Mouse (Mus musculus): ENCODE measurements at regions not wholly inside any gene's neighbourhood (a gene's known extent, or its start where the extent isn't known, plus 50 kb on each side); places are given as distances from the start of the nearest gene placed in this dataset.

GRCm38 (mm10) chr2:168424277-168425099, 143.0 kb upstream of the Kcng1 start:
- H3K4me3 ChIP-seq (ENCODE audit: low read depth, low read length), result no peak overlapping the region
- no peaks in the 10 kb centered on the region for H3K36me3 ChIP-seq (ENCODE audit: control insufficient read depth, insufficient read depth, low read length)
- 52% methylated on average over 20 of the region's 20 CpGs for WGBS
- H3K27me3 ChIP-seq (ENCODE audit: control insufficient read depth, insufficient read depth, low read length), result no peaks in the 10 kb centered on the region
- DNase-seq (ENCODE audit: low spot score) (peak; percentile 46), ATAC-seq (ENCODE audit: insufficient number of reproducible peaks, low FRiP score, low TSS enrichment, low read depth) (no peak)
- no peak overlapping the region for H3K9ac ChIP-seq (ENCODE audit: low read length)
- no peak overlapping the region for H3K4me2 ChIP-seq (ENCODE audit: low read depth, severe bottlenecking)
- H3K9me3 ChIP-seq (ENCODE audit: control insufficient read depth, low read length), result no peaks in the 10 kb centered on the region
- H3K4me1 ChIP-seq (ENCODE audit: control insufficient read depth, insufficient read depth, low read length), result peaks cover 7% of the 10 kb centered on the region; the same call in 1 of the 2 replicates
- no peak overlapping the region for H3K27ac ChIP-seq (replicated peaks; ENCODE audit: low read depth, low read length)

DNA sequence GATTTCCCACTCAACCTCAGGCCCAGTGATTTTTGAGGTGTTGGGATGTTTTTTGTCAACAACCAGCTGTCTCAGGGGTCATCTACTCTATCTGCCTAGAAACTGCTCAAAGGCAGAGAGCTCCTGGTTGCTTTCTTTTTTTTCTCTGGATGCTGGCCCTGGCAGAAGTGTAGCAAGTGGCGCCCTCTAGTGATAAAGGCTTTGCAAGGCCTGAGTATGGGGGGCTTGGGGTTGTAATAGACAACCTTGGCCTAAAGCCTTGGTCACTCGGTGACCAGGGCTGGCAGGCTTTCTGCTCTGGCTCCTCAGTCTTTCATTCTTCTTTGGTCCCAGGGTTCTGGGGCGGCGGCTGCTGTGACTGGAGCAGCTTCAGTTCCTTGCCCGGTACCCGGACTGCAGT, 142.0 kb upstream of the Kcng1 start:
- DNase-seq (ENCODE audit: low spot score), result peak; percentile 44
- peaks cover 7% of the 10 kb centered on the region; the same call in 1 of the 2 replicates for H3K4me1 ChIP-seq (ENCODE audit: control insufficient read depth, insufficient read depth, low read length)
- H3K27me3 ChIP-seq (ENCODE audit: control insufficient read depth, insufficient read depth, low read length), result no peaks in the 10 kb centered on the region
- WGBS, result 62% methylated on average over 6 of the region's 6 CpGs
- H3K27ac ChIP-seq (replicated peaks; ENCODE audit: low read depth, low read length), result no peak overlapping the region
- no peaks in the 10 kb centered on the region for H3K36me3 ChIP-seq (ENCODE audit: control insufficient read depth, insufficient read depth, low read length)
- no peak overlapping the region for H3K4me3 ChIP-seq (ENCODE audit: low read depth, low read length)
- no peaks in the 10 kb centered on the region for H3K9me3 ChIP-seq (ENCODE audit: control insufficient read depth, low read length)
- no peak for ATAC-seq (ENCODE audit: insufficient number of reproducible peaks, low FRiP score, low TSS enrichment, low read depth)
- no peak overlapping the region for H3K4me2 ChIP-seq (ENCODE audit: low read depth, severe bottlenecking)
- no peak overlapping the region for H3K9ac ChIP-seq (ENCODE audit: low read length)

GRCm38 (mm10) chr2:168415140-168415539, 133.6 kb upstream of the Kcng1 start:
- no peaks in the 10 kb centered on the region for H3K36me3 ChIP-seq (ENCODE audit: control insufficient read depth, insufficient read depth, low read length)
- no peak overlapping the region for H3K27ac ChIP-seq (replicated peaks; ENCODE audit: low read depth, low read length)
- DNase-seq (ENCODE audit: low spot score) (peak; percentile 56), ATAC-seq (ENCODE audit: insufficient number of reproducible peaks, low FRiP score, low TSS enrichment, low read depth) (no peak)
- no peaks in the 10 kb centered on the region for H3K27me3 ChIP-seq (ENCODE audit: control insufficient read depth, insufficient read depth, low read length)
- no peaks in the 10 kb centered on the region for H3K4me1 ChIP-seq (ENCODE audit: control insufficient read depth, insufficient read depth, low read length)
- WGBS, result 26% methylated on average over 17 of the region's 17 CpGs
- no peak overlapping the region for H3K4me2 ChIP-seq (ENCODE audit: low read depth, severe bottlenecking)
- H3K9ac ChIP-seq (ENCODE audit: low read length), result no peak overlapping the region
- no peak overlapping the region for H3K4me3 ChIP-seq (ENCODE audit: low read depth, low read length)
- H3K9me3 ChIP-seq (ENCODE audit: control insufficient read depth, low read length), result no peaks in the 10 kb centered on the region

GRCm38 (mm10) chr2:168414110-168414872, 132.8 kb upstream of the Kcng1 start:
- H3K9me3 ChIP-seq (ENCODE audit: control insufficient read depth, low read length), result no peaks in the 10 kb centered on the region
- H3K9ac ChIP-seq (ENCODE audit: low read length), result no peak overlapping the region
- H3K4me3 ChIP-seq (ENCODE audit: low read depth, low read length), result no peak overlapping the region
- H3K27me3 ChIP-seq (ENCODE audit: control insufficient read depth, insufficient read depth, low read length), result no peaks in the 10 kb centered on the region
- no peak overlapping the region for H3K4me2 ChIP-seq (ENCODE audit: low read depth, severe bottlenecking)
- no peak for DNase-seq (ENCODE audit: low spot score)
- H3K27ac ChIP-seq (replicated peaks; ENCODE audit: low read depth, low read length), result no peak overlapping the region
- 87% methylated on average over 18 of the region's 18 CpGs for WGBS
- H3K36me3 ChIP-seq (ENCODE audit: control insufficient read depth, insufficient read depth, low read length), result no peaks in the 10 kb centered on the region
- H3K4me1 ChIP-seq (ENCODE audit: control insufficient read depth, insufficient read depth, low read length), result no peaks in the 10 kb centered on the region
- ATAC-seq (ENCODE audit: insufficient number of reproducible peaks, low FRiP score, low TSS enrichment, low read depth), result no peak

GRCm38 (mm10) chr2:168412853-168413252, 131.3 kb upstream of the Kcng1 start:
- Histone ChIP-seq H3K27me3 (ENCODE audit: control insufficient read depth, insufficient read depth, low read length) (no peaks in the 10 kb centered on the region), H3K4me1 (ENCODE audit: control insufficient read depth, insufficient read depth, low read length) (no peaks in the 10 kb centered on the region), H3K36me3 (ENCODE audit: control insufficient read depth, insufficient read depth, low read length) (no peaks in the 10 kb centered on the region), H3K9me3 (ENCODE audit: control insufficient read depth, low read length) (no peaks in the 10 kb centered on the region), H3K27ac (replicated peaks; ENCODE audit: low read depth, low read length) (no peak overlapping the region), H3K4me2 (ENCODE audit: low read depth, severe bottlenecking) (no peak overlapping the region), H3K9ac (ENCODE audit: low read length) (no peak overlapping the region), H3K4me3 (ENCODE audit: low read depth, low read length) (no peak overlapping the region)
- DNase-seq (ENCODE audit: low spot score), result peak; percentile 34
- 46% methylated on average over 6 of the region's 6 CpGs for WGBS
- ATAC-seq (ENCODE audit: insufficient number of reproducible peaks, low FRiP score, low TSS enrichment, low read depth), result no peak

GRCm38 (mm10) chr2:168402782-168403513, 121.4 kb upstream of the Kcng1 start:
- Histone ChIP-seq H3K36me3 (ENCODE audit: control insufficient read depth, insufficient read depth, low read length) (no peaks in the 10 kb centered on the region), H3K27me3 (ENCODE audit: control insufficient read depth, insufficient read depth, low read length) (no peaks in the 10 kb centered on the region), H3K4me1 (ENCODE audit: control insufficient read depth, insufficient read depth, low read length) (no peaks in the 10 kb centered on the region), H3K27ac (replicated peaks; ENCODE audit: low read depth, low read length) (no peak overlapping the region), H3K9me3 (ENCODE audit: control insufficient read depth, low read length) (no peaks in the 10 kb centered on the region), H3K4me3 (ENCODE audit: low read depth, low read length) (no peak overlapping the region), H3K9ac (ENCODE audit: low read length) (no peak overlapping the region), H3K4me2 (ENCODE audit: low read depth, severe bottlenecking) (no peak overlapping the region)
- no peak for DNase-seq (ENCODE audit: low spot score)
- no peak for ATAC-seq (ENCODE audit: insufficient number of reproducible peaks, low FRiP score, low TSS enrichment, low read depth)
- WGBS, result 67% methylated on average over 16 of the region's 16 CpGs

DNA sequence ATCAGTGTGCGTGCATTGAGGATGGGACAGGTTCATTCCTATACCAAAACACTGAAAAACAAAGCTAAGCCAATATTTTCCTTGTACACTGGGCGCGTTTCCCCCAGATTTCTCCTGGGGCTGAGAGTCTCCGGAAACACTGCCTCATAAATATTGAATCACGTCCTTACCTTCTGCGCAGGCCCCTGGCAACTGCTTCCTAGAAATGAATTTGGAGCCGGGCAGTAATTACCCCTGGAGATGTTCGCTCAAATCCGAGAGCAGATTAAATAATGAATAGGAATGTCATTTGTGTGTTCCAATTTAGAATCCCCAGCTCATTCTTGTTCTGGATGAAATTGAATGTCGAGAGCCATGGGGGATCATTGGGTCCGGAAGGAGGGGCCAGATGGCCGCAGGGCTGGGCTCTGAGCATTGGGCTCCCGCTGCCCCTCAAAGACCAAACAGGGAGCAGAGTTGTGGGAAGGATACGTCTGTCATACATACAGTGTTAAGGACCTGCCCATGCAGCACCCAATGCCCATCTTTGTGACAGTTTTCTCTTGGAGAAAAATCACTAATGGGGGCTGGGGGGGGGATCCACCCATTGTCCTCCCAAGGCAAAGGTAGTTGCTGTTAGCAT, 117.7 kb upstream of the Kcng1 start:
- H3K27me3 ChIP-seq (ENCODE audit: control insufficient read depth, insufficient read depth, low read length), result no peaks in the 10 kb centered on the region
- 82% methylated on average over 14 of the region's 14 CpGs for WGBS
- no peak for ATAC-seq (ENCODE audit: insufficient number of reproducible peaks, low FRiP score, low TSS enrichment, low read depth)

DNA sequence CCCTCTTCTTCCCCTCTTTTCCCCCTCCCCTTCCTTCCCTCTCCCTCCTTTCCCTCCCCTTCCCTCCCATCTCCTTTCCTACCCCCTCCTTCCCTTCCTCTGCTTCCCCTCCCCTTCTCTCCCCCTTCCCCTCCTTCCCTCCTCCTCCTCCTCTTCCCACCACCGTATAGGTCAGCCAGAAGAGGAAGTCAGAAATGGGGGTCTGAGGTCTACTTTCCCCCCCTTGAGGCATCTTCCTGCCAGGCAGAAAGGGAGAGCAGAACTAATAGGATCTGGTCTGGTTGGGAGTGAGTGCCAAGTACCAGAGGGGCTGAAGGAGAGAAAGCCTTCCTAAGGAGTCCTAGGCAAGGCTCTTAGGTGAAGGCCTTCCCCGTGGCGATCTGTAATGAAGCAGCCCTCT, 114.8 kb upstream of the Kcng1 start:
- ATAC-seq (ENCODE audit: insufficient number of reproducible peaks, low FRiP score, low TSS enrichment, low read depth) (no peak), DNase-seq (ENCODE audit: low spot score) (no peak)
- Histone ChIP-seq H3K4me2 (ENCODE audit: low read depth, severe bottlenecking) (no peak overlapping the region), H3K27ac (replicated peaks; ENCODE audit: low read depth, low read length) (no peak overlapping the region), H3K9me3 (ENCODE audit: control insufficient read depth, low read length) (no peaks in the 10 kb centered on the region), H3K9ac (ENCODE audit: low read length) (no peak overlapping the region), H3K36me3 (ENCODE audit: control insufficient read depth, insufficient read depth, low read length) (no peaks in the 10 kb centered on the region), H3K4me3 (ENCODE audit: low read depth, low read length) (no peak overlapping the region), H3K4me1 (ENCODE audit: control insufficient read depth, insufficient read depth, low read length) (no peaks in the 10 kb centered on the region), H3K27me3 (ENCODE audit: control insufficient read depth, insufficient read depth, low read length) (no peaks in the 10 kb centered on the region)
- WGBS, result 71% methylated on average over 3 of the region's 3 CpGs

More for the DNA sequence above, 117.7 kb upstream of the Kcng1 start:
- no peak overlapping the region for H3K4me3 ChIP-seq (ENCODE audit: low read depth, low read length)
- H3K36me3 ChIP-seq (ENCODE audit: control insufficient read depth, insufficient read depth, low read length), result no peaks in the 10 kb centered on the region
- no peak overlapping the region for H3K9ac ChIP-seq (ENCODE audit: low read length)
- DNase-seq (ENCODE audit: low spot score), result no peak
- no peak overlapping the region for H3K4me2 ChIP-seq (ENCODE audit: low read depth, severe bottlenecking)
- no peaks in the 10 kb centered on the region for H3K9me3 ChIP-seq (ENCODE audit: control insufficient read depth, low read length)
- H3K4me1 ChIP-seq (ENCODE audit: control insufficient read depth, insufficient read depth, low read length), result no peaks in the 10 kb centered on the region
- H3K27ac ChIP-seq (replicated peaks; ENCODE audit: low read depth, low read length), result no peak overlapping the region

Measured in limb, embryonic 11.5 days (tissue).